Mouse (Mus musculus): ENCODE data around the gene Scaf8. TPM values are rescaled to one million over a fixed set of nuclear protein-coding genes. Genes with fewer than 3 reads are reported as not detected.

The Scaf8 gene
- total and polyA plus RNA-seq, 3 experiments = 14.4 to 24.6 TPM; not detected in 1

GRCm38 (mm10) chr17:3230231-3231000, 115.6 kb downstream of the Scaf8 start:
- Histone ChIP-seq H3K4me1 (ENCODE audit: control insufficient read depth in 1 of 2, insufficient read depth in 2 of 2, low read length in 2 of 2) (peaks cover 0 to 6% of the 10 kb centered on the region in 2 experiments; a peak in 2 of 4 replicates), H3K27me3 (ENCODE audit: control insufficient read depth in 1 of 2, insufficient read depth in 2 of 2, low read length in 2 of 2) (no peaks in the 10 kb centered on the region), H3K9me3 (replicated peaks; ENCODE audit: insufficient read depth, low read length) (no peaks in the 10 kb centered on the region), H3K79me2 (ENCODE audit: control insufficient read depth, insufficient read depth, low read length, poor library complexity) (no peaks in the 10 kb centered on the region), H3K27ac (ENCODE audit: control insufficient read depth, low read depth, low read length) (peak overlapping the region; percentile 47), H3K4me3 (ENCODE audit: control insufficient read depth in 1 of 2, insufficient read depth in 1 of 2, low read depth in 2 of 2, low read length in 2 of 2) (peak overlapping the region in 1 of 2 experiments; percentile 0; a peak in 1 of 4 replicates), H3K9ac (ENCODE audit: control insufficient read depth, low read depth, low read length, poor library complexity, severe bottlenecking) (peak overlapping the region; percentile 26), H3K36me3 (ENCODE audit: control insufficient read depth in 1 of 2, insufficient read depth in 2 of 2, low read length in 2 of 2) (peaks cover 0 to 5% of the 10 kb centered on the region in 2 experiments; a peak in 1 of 4 replicates)
- peak; percentile 94 for DNase-seq (ENCODE audit: low read depth, low spot score)
- TF ChIP-seq ZMIZ1 (IDR thresholded peaks at IDR 0.05; ENCODE audit: low read depth, low read length) (no peak), RAD21 (IDR thresholded peaks at IDR 0.05; ENCODE audit: low read depth, low read length) (peak; percentile 92), POLR2AphosphoS5 (IDR thresholded peaks at IDR 0.05; ENCODE audit: borderline replicate concordance, low read depth, low read length) (no peak), BHLHE40 (IDR thresholded peaks at IDR 0.05; ENCODE audit: borderline replicate concordance, low read depth, low read length) (peak; percentile 94), ELF1 (IDR thresholded peaks at IDR 0.05; ENCODE audit: low read depth, low read length) (0 out of 2 replicates have a peak, but pooled peaks have one; percentile 15), MAFK (IDR thresholded peaks at IDR 0.05; ENCODE audit: borderline replicate concordance, low read depth, low read length) (no peak; the same call in 1 of the 2 replicates), EP300 (IDR thresholded peaks at IDR 0.05; ENCODE audit: low read depth in 1 of 2, low read length in 2 of 2) (peak; percentile 31 to 71; a peak in 3 of 4 replicates), POLR2AphosphoS2 (IDR thresholded peaks at IDR 0.05; ENCODE audit: low read length) (no peak), MAZ (IDR thresholded peaks at IDR 0.05; ENCODE audit: low read depth, low read length) (peak; percentile 69), KAT2A (conservative IDR thresholded peaks at IDR 0.05; ENCODE audit: low read depth, low read length) (no peak), CHD2 (IDR thresholded peaks at IDR 0.05; ENCODE audit: low read length) (no peak), SMC3 (IDR thresholded peaks at IDR 0.05; ENCODE audit: low read depth, low read length) (peak; percentile 78), MEF2A (IDR thresholded peaks at IDR 0.05; ENCODE audit: extremely low read depth, insufficient replicate concordance, low read depth, low read length, poor library complexity, severe bottlenecking) (peak; percentile 36; the same call in 1 of the 2 replicates), ZKSCAN1 (IDR thresholded peaks at IDR 0.05; ENCODE audit: low read depth, low read length) (no peak), NELFE (IDR thresholded peaks at IDR 0.05; ENCODE audit: low read depth, low read length) (peak; percentile 30; the same call in 1 of the 2 replicates), USF2 (IDR thresholded peaks at IDR 0.05; ENCODE audit: borderline replicate concordance in 1 of 2, insufficient read depth in 1 of 2, low read depth in 1 of 2, low read length in 2 of 2) (peak; percentile 38 to 75; a peak in 3 of 4 replicates), MYC (IDR thresholded peaks at IDR 0.05; ENCODE audit: low read depth, low read length) (peak; percentile 94), NRF1 (IDR thresholded peaks at IDR 0.05; ENCODE audit: insufficient read depth, low read depth, low read length, poor library complexity, severe bottlenecking) (peak; percentile 94), TCF12 (IDR thresholded peaks at IDR 0.05; ENCODE audit: low read depth, low read length) (peak; percentile 39; the same call in 1 of the 2 replicates), UBTF (IDR thresholded peaks at IDR 0.05; ENCODE audit: borderline replicate concordance, insufficient read depth, low read depth, low read length) (no peak), POLR2A (IDR thresholded peaks at IDR 0.05; ENCODE audit: control insufficient read depth in 1 of 2, insufficient read depth in 1 of 2, low read depth in 1 of 2, low read length in 2 of 2, poor library complexity in 1 of 2) (peak in 1 of 2 experiments; percentile 57; a peak in 1 of 4 replicates), MYB (IDR thresholded peaks at IDR 0.05; ENCODE audit: low read depth, low read length) (peak; percentile 10; the same call in 1 of the 2 replicates), USF1 (IDR thresholded peaks at IDR 0.05; ENCODE audit: low read depth, low read length) (peak; percentile 96), SIN3A (IDR thresholded peaks at IDR 0.05; ENCODE audit: low read length) (peak; percentile 74), ZNF384 (IDR thresholded peaks at IDR 0.05; ENCODE audit: low read depth, low read length) (no peak), ETS1 (IDR thresholded peaks at IDR 0.05; ENCODE audit: low read depth, low read length) (peak; percentile 91), E2F4 (IDR thresholded peaks at IDR 0.05; ENCODE audit: borderline replicate concordance, low read depth, low read length) (no peak), JUND (IDR thresholded peaks at IDR 0.05; ENCODE audit: low read depth, low read length) (0 out of 2 replicates have a peak, but pooled peaks have one; percentile 34), CTCF (IDR thresholded peaks at IDR 0.05 in 2 of 3, conservative IDR thresholded peaks at IDR 0.05 in 1 of 3; ENCODE audit: control insufficient read depth in 1 of 3, insufficient read depth in 1 of 3, low read depth in 2 of 3, low read length in 3 of 3, poor library complexity in 1 of 3, severe bottlenecking in 1 of 3) (peak; percentile 76 to 97 (median 84)), GABPA (IDR thresholded peaks at IDR 0.05; ENCODE audit: low read depth, low read length) (no peak), GATA1 (IDR thresholded peaks at IDR 0.05; ENCODE audit: low read depth, low read length) (peak; percentile 81), HCFC1 (IDR thresholded peaks at IDR 0.05; ENCODE audit: low read depth, low read length) (peak; percentile 50; the same call in 1 of the 2 replicates), TBP (IDR thresholded peaks at IDR 0.05; ENCODE audit: low read depth, low read length) (peak; percentile 62; the same call in 1 of the 2 replicates), CHD1 (IDR thresholded peaks at IDR 0.05; ENCODE audit: low read depth, low read length) (no peak)
